Mouse (Mus musculus) embryo, embryonic 11 days (tissue): ENCODE results near the gene Gpx2.
"Not testable (repeated sequence)": the region's sequence is repeated elsewhere in the genome, so short reads cannot be mapped to it uniquely, and the experiment has no call there.

Source experiments
- DNase-seq: peaks from one replicate; pipeline ENCODE4 v3.0.0-alpha.2; 2015

The Gpx2 gene

GRCm38 (mm10) chr12:76803700-76804252, 8.4 kb upstream of the Gpx2 start:
- peak; percentile 65 for DNase-seq

GRCm38 (mm10) chr12:76803028-76803427, 7.7 kb upstream of the Gpx2 start:
- DNase-seq: no peak

- no peak for DNase-seq
Observed at GRCm38 (mm10) chr12:76798008-76798720, 2.8 kb upstream of the Gpx2 start.

- DNase-seq: no peak
Observed at GRCm38 (mm10) chr12:76796938-76797539, 1.7 kb upstream of the Gpx2 start.

- DNase-seq: not testable (repeated sequence)
Observed at GRCm38 (mm10) chr12:76792540-76792939, 2.8 kb downstream of the Gpx2 start.

GRCm38 (mm10) chr12:76790446-76791084, 4.8 kb downstream of the Gpx2 start:
- DNase-seq: no peak

GRCm38 (mm10) chr12:76784056-76784619, 11.2 kb downstream of the Gpx2 start:
- no peak for DNase-seq

GRCm38 (mm10) chr12:76780639-76781468, 14.5 kb downstream of the Gpx2 start:
- DNase-seq: peak; percentile 27

- DNase-seq: no peak
Observed at GRCm38 (mm10) chr12:76779951-76780350, 15.4 kb downstream of the Gpx2 start.

- DNase-seq: no peak
Observed at GRCm38 (mm10) chr12:76778305-76779083, 16.9 kb downstream of the Gpx2 start.

- no peak for DNase-seq
Observed at GRCm38 (mm10) chr12:76777845-76778244, 17.5 kb downstream of the Gpx2 start.

- DNase-seq: no peak
Observed at GRCm38 (mm10) chr12:76776898-76777297, 18.5 kb downstream of the Gpx2 start.

GRCm38 (mm10) chr12:76775132-76775531, 20.2 kb downstream of the Gpx2 start:
- DNase-seq: no peak

- no peak for DNase-seq
Observed at GRCm38 (mm10) chr12:76774652-76775051, 20.7 kb downstream of the Gpx2 start.

- DNase-seq: no peak
Observed at GRCm38 (mm10) chr12:76771540-76771939, 23.8 kb downstream of the Gpx2 start.

GRCm38 (mm10) chr12:76770841-76771500, 24.4 kb downstream of the Gpx2 start:
- DNase-seq: no peak

- peak; percentile 37 for DNase-seq
Observed at GRCm38 (mm10) chr12:76765901-76766630, 29.3 kb downstream of the Gpx2 start.

GRCm38 (mm10) chr12:76765354-76765851, 30.0 kb downstream of the Gpx2 start, which contains the start of the genes Churc1 and Fntb:
Gene Churc1 (plus strand): TSS chr12:76765538.
Gene Fntb (plus strand): TSS chr12:76765589.
- peak; percentile 98 for DNase-seq

- DNase-seq: peak; percentile 78
Observed at GRCm38 (mm10) chr12:76752652-76753318, 42.6 kb downstream of the Gpx2 start.
